Mouse (Mus musculus): ENCODE results near the gene Tnp1. TPM values are rescaled to one million over a fixed set of nuclear protein-coding genes. Genes with fewer than 3 reads are reported as not detected.

Gene Tnp1
- polyA plus RNA-seq (2015; fragmentation: Nextera tagmentation; extraction: Ambion mirVana) = not detected in 2 replicates

DNA sequence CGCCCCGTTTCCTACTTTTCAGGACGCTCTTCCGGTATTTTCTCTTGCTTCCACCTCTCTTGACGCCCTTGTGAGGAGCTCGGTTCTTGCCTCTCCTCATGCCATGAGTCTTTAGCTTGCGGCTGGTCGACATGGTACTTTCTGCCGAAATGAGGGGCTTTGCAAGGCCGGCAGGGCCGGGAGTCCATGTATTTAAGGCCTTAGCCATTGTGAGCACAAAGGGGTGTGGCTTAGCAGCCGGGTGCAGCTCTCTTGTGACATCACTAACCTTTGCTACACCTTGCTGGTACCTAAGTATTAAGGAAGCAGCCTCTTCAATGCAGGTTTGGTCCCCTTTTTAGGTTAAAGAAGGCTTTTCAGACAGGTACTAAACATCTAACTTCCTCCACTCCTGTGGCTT, at the start of gene Tnp1:
Gene Tnp1, minus strand, starts transcription at position 179 of the 400 bp plus-strand sequence.

Other genes starting within 250 kb of the Tnp1 start
- gene Igfbp2, start 191.4 kb downstream of the Tnp1 start, polyA plus RNA-seq (2015; fragmentation: Nextera tagmentation; extraction: Ambion mirVana) = 101 and 113 TPM in 2 replicates
- gene Igfbp5, start 141.0 kb downstream of the Tnp1 start, polyA plus RNA-seq (2015; fragmentation: Nextera tagmentation; extraction: Ambion mirVana) = 26.6 and 33.6 TPM in 2 replicates